Mouse (Mus musculus): Measurements from ENCODE around the gene Aifm1. TPM values are rescaled to one million over a fixed set of nuclear protein-coding genes. Genes with fewer than 3 reads are reported as not detected.

Aifm1 gene
- 52.1 and 52.5 TPM in 2 replicates for polyA plus RNA-seq (2012; rRNA removed)

DNA sequence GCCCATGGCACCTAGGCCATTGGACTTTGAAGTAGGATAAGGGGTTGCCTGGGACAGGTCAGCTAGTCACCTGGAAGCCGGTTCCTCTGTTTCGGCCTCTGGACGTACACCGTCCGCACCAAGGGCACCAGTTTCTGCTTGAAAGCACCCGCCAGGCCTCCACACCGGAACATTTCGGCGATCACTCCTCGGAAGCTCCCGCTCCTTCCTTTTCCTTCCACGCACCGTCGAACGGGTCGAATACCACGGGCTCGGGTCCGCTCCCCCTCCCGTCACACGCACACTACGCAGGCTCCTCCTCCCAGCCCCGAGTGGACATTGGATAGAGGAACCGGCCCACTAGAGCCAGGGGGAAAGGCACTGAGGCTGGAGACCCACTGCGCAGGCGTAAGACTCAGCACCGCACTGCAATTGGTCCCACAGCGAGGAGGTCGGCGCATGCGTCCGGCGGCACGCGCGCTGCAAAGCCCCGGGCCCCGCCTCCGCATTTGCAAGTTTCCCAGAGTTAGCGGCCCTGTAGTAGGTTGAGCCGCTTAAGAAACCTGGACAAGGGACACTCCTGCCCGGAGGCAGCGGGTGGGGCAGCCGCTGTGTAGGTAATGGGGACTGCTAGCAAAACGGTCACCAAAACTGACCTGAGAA lies at the start of gene Aifm1:
Gene Aifm1 (minus strand): TSS at position 398 of the 642 bp plus-strand sequence.

DNA sequence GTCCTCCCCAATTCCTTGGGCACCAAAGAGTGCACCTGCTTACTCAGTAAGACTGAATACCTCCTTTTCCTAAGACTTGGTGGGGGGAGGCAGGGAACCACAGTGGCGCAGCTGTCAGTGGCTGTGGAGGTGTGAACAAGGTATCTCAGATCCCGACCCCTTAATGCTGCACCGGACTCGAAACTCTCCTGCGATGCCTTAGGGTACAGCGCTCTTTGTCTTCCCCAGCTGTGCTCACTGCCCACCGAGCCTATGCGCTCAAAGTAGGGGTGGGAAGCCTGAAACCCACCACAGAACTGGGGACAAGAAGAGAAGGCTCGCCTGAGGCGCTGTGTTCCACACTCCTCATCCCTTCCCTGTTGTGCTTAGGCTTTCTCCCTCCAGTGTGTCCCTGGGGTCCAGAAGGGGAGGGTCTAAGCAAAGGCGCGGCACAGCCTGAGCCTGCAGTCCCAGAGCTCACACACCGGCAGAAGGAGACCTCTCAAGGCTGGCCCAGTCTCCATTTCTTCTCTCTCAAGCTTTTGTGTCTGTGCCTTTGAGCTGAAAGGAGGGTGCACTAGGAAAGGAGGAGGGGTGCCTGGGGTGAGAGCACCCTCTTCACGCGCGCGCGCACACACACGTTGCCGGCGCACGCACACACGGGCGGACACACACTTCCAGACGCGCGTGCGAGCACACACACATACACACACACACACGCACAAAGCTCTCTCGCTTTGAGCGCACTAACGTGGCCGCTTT lies 5.6 kb upstream of the Aifm1 start, which contains the start of gene Rab33a:
Gene Rab33a (plus strand): TSS at position 478 of the 741 bp plus-strand sequence.

DNA sequence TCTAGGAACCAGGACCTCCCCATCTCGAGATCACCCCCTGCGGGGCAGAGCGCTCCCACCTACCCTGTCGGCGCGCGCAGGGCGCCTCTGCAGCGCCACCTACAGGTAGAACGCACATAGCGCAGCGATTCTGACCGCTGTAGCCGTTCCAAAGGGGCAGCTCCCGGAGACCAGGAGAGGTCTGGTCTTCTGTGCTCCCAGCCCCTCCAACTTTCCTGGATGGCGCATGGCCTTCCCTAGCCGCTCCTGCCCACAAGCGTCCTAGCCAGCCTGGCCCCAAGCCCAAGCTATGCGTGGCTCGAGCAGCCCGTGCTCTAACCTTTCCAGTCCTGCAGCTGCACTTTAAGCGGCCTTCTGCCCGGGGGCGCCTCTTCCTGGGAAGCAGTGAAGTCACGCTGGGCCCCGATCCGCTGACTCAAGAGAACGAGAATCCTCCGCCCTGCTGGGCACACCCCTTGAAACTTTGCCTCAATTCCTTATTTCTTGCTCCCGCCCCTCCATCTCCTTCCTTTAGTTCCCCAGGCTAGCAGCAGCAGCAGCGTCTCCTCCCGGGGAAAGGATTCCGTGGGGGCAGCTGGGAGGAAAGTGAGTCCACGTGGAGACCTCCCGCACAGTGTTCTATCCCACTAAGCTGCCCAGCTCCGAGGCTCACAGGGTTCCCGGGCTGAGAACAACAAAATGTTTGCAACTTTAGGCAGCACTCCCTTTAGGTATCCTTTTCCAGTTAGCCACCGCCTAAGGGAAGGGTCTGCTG lies 50.4 kb downstream of the Aifm1 start, which contains the start of gene Elf4:
Gene Elf4 (minus strand): TSS at position 379 of the 754 bp plus-strand sequence.

Other genes with a start within 250 kb of the Aifm1 start
- gene Bcorl1, start 172.2 kb downstream of the Aifm1 start, polyA plus RNA-seq (2012; rRNA removed), result 1.0 and 1.4 TPM in 2 replicates
- 4.6 and 5.6 TPM in 2 replicates for gene Elf4, start 50.4 kb downstream of the Aifm1 start, polyA plus RNA-seq (2012; rRNA removed)
- 0.26 and 0.29 TPM in 2 replicates for gene Rab33a, start 5.7 kb upstream of the Aifm1 start, polyA plus RNA-seq (2012; rRNA removed)
- gene Zfp280c, start 80.9 kb upstream of the Aifm1 start, polyA plus RNA-seq (2012; rRNA removed), result 4.6 and 4.9 TPM in 2 replicates
- 2.1 and 2.5 TPM in 2 replicates for gene Slc25a14, start 109.8 kb upstream of the Aifm1 start, polyA plus RNA-seq (2012; rRNA removed)
- gene Gpr119, start 160.9 kb upstream of the Aifm1 start, polyA plus RNA-seq (2012; rRNA removed), result not detected in 2 replicates
- 4.9 TPM in 2 replicates for gene Rbmx2, start 181.4 kb upstream of the Aifm1 start, polyA plus RNA-seq (2012; rRNA removed)